Mouse (Mus musculus): ENCODE measurements around the gene Cep170.

GRCm38 (mm10) chr1:176753861-176754718 lies 59.8 kb downstream of the Cep170 start:
- TF ChIP-seq CTCF (IDR thresholded peaks at IDR 0.05; ENCODE audit: control insufficient read depth, insufficient read depth, low read length): no peak
- TF ChIP-seq POLR2A (IDR thresholded peaks at IDR 0.05; ENCODE audit: borderline replicate concordance, control insufficient read depth, low read depth, low read length): no peak

Data from bone marrow, adult 2 months (tissue).